Mouse (Mus musculus) thymus, postnatal 0 days (tissue): Measurements from ENCODE around the gene Olfr761. TPM values are rescaled to one million over a fixed set of nuclear protein-coding genes. Genes with fewer than 3 reads are reported as not detected.
"Not testable (repeated sequence)": the region's sequence is repeated elsewhere in the genome, so short reads cannot be mapped to it uniquely, and the experiment has no call there.

Experiments used
- DNase-seq: peaks from one replicate; pipeline ENCODE4 v3.0.0-alpha.2; 2015; ENCODE audit warnings: low spot score
- polyA plus RNA-seq: library from polyadenylated mRNA; unstranded; fragments of >200 nt; fragmentation: Nextera tagmentation; extraction: Ambion mirVana; gene quantifications from 2 replicates; pipeline ENCODE4 v1.2.1, GENCODE M21; 2015

Olfr761 gene
- not detected in 2 replicates for polyA plus RNA-seq

GRCm38 (mm10) chr17:37952979-37953378 lies at the start of gene Olfr761:
Gene Olfr761 (minus strand): TSS chr17:37953079.
- no peak for DNase-seq

DNA sequence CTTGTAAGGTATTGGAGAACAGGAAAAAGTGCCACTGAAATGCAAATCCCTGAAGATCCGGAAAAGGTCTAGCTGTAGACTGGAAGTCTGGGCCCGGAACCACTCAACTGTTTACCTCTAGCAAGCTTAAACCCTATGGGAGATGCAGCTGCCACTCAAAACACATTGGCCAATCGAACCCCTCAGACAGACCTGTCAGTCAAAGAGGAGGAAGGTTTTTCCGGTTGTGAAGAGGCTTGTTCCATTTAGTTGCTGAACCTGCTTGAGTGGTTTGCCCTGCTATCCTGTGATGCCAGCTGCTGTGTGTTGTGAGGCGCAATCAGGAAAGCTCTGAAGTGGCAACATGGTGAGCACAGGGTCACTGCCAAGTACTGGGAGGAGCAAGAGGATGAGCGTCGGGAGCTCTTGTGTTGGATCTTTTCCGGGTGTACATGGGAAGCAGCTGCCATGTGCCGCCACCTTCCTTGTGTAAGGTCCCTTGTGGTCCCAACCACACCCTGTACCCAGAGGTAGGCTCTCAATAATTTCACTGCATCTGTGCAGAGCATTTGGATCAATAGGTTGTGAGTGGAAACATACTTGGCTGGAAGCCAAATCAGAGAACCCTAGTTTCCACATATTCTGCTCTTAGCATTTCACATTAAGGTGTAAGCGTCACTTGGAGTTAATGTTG lies 42.9 kb upstream of the Olfr761 start:
- DNase-seq, result no peak

- no peak for DNase-seq
These were observed 37.6 kb upstream of the Olfr761 start for GRCm38 (mm10) chr17:37990453-37990961.

DNA sequence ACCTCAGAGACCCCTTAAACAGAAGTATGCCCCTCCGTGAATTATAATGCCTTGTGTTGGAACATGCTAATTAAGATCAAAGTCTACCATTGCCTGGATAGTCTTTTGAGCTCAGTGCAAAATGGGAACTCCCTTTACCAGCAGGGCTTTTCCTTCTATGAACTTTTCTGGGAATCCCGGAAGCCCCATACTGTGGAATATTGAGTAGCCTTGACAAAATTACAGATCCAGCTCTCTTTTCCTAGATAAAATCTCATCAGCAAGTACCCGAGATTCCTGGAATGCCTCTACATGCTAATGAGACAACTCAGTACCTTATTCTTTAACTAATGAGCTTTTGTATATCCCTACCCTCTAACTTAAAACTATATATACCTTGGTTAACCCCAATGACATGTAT lies 20.7 kb upstream of the Olfr761 start:
- no peak for DNase-seq

- DNase-seq, result no peak
These were observed 32.6 kb downstream of the Olfr761 start, which contains the start of gene Olfr128 for GRCm38 (mm10) chr17:37920248-37920647. Gene Olfr128 (plus strand): TSS chr17:37920548.

DNA sequence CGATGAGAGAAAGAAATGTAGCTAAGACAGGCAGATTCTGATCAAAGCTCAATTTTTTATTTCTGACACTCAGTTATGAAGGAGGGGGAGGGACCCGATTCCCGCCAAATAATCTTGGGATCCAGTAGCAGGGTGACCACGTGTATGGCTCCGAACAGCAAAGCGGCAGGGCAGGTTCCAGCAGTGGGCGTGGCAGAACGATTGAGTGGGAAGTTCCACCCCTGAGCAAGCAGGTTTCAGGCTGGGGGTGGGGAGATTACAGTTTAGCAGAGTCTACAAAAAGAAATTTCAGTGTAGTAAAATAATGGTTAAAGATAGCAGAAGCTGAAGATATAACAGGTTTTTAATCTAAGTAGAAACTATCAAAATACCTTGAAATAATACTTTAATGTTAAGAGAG lies 46.1 kb downstream of the Olfr761 start:
- DNase-seq, result not testable (repeated sequence)

Other genes with a start within 250 kb of the Olfr761 start
- not detected in 2 replicates for gene Olfr120, start 231.3 kb downstream of the Olfr761 start, polyA plus RNA-seq
- gene Olfr121, start 204.2 kb downstream of the Olfr761 start, polyA plus RNA-seq, result not detected in 2 replicates
- gene Olfr122, start 184.5 kb downstream of the Olfr761 start, polyA plus RNA-seq, result not detected in 2 replicates
- gene Olfr123, start 159.6 kb downstream of the Olfr761 start, polyA plus RNA-seq, result not detected in 2 replicates
- gene Olfr124, start 153.2 kb downstream of the Olfr761 start, polyA plus RNA-seq, result not detected in 2 replicates
- gene Olfr125, start 120.1 kb downstream of the Olfr761 start, polyA plus RNA-seq, result not detected in 2 replicates
- gene Olfr126, start 105.6 kb downstream of the Olfr761 start, polyA plus RNA-seq, result not detected in 2 replicates
- gene Olfr127, start 52.6 kb downstream of the Olfr761 start, polyA plus RNA-seq, result not detected in 2 replicates
- not detected in 2 replicates for gene Olfr128, start 32.5 kb downstream of the Olfr761 start, polyA plus RNA-seq
- not detected in 2 replicates for gene Olfr129, start 107.0 kb upstream of the Olfr761 start, polyA plus RNA-seq
- gene Olfr130, start 110.8 kb upstream of the Olfr761 start, polyA plus RNA-seq, result not detected in 2 replicates
- not detected in 2 replicates for gene Olfr131, start 135.6 kb upstream of the Olfr761 start, polyA plus RNA-seq
- not detected in 2 replicates for gene Olfr132, start 181.4 kb upstream of the Olfr761 start, polyA plus RNA-seq
- gene Olfr133, start 192.2 kb upstream of the Olfr761 start, polyA plus RNA-seq, result not detected in 2 replicates
- not detected in 2 replicates for gene Olfr134, start 218.3 kb upstream of the Olfr761 start, polyA plus RNA-seq